Mouse (Mus musculus): Measurements from ENCODE around the gene Apom. TPM values are rescaled to one million over a fixed set of nuclear protein-coding genes. Genes with fewer than 3 reads are reported as not detected.
"Not testable (repeated sequence)": the region's sequence is repeated elsewhere in the genome, so short reads cannot be mapped to it uniquely, and the experiment has no call there.

Gene Apom
- polyA plus RNA-seq, 1 experiment from 2014 or later = 0.56 TPM

DNA sequence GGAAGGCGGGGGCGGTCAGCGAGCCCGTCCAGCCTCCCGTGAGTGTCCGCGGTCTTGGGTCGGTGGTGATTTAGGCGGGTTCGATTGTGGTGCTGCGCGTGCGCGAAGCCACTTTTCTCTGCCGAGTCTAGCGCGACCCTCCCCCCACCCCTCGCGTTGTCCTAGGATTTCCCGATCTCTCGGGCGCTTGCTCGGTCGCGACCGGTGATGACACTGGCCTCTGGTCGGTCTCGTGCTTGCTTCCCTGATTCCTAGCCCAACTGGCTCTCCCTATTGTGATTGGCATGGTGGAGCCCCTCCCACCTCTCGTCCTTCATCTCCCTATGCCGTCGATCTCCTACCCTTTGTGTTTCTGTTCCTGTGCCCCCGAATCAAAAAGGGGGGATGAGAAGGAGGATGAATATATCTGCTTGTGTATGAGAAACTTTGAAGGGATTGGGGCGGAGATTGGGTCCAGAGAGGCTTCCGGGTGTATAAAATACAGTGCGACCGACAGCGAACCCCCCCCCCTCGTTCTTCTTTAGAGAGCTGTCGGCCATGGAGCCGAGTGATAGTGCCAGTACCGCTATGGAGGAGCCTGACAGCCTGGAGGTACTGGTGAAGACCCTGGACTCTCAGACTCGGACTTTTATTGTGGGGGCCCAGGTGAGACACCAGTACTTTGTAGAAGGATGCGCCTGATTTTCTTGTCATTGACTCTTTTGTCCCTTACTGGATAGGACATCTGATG is 3.9 kb upstream of the Apom start:
- Histone ChIP-seq H3K4me2 (peak overlapping the region; percentile 88), H3K27me3 (replicated peaks) (no peaks in the 10 kb centered on the region), H3K9me3 (no peaks in the 10 kb centered on the region), H3K4me3 (peak overlapping the region; percentile 85), H3K4me1 (peaks cover 29% of the 10 kb centered on the region), H3K9ac (peak overlapping the region; percentile 77), H3K27ac (peak overlapping the region; percentile 97), H3K36me3 (replicated peaks) (peaks cover 26% of the 10 kb centered on the region)
- WGBS = under 1% methylated on average over 42 of the region's 43 CpGs
- ATAC-seq (replicated peaks) = peak; percentile 75

DNA sequence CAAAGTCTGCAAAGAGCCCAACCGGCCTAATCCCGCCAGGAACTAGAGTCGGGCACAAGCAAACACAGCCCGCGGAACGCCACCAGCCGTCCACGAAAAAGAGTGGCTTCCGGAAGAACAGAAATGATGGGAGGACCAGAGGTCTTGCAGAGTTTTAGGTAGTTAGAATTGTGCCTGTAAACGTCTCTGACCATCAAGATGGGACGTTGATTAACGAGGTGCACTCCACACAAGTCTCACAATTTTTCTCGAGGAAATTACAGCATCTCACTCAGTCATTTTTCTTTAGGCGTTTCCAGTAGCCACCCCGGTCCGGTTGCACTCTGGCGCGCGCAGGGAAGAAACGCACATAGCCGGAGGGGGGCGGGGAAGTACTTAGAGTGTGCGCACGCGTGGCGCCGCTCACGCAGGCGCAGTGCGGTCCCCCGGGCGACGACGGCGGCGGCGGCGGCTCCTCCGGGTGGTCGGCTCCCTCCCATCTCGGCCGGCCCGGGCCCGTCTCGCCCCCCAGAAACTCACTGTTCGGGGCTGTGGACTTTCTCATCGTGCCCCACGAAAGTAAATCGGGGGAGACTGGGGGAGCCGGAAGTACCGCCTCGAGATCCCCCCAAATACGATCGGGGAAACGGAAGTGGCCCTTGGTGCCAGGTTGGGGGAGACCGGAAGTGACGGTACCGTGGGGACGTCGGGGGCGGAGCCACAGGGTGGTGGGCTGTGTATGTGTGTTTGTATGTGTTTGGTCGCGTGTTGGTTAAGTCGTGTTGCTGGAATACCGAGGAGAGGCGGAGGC is 3.1 kb upstream of the Apom start, which contains the start of gene Bag6:
Gene Bag6 (plus strand): TSS at position 378 of the 790 bp plus-strand sequence.
- ATAC-seq (replicated peaks) = peak; percentile 95
- Histone ChIP-seq H3K4me2 (peak within 1 kb of the TSS; percentile 88), H3K4me3 (peak within 1 kb of the TSS; percentile 85), H3K4me1 (peaks cover 29% of the 10 kb centered on the region), H3K27me3 (replicated peaks) (no peaks in the 10 kb centered on the region), H3K27ac (peak within 1 kb of the TSS; percentile 97), H3K9ac (peak within 1 kb of the TSS; percentile 77), H3K9me3 (no peaks in the 10 kb centered on the region), H3K36me3 (replicated peaks) (peaks cover 18% of the 10 kb centered on the region)
- under 1% methylated on average over 65 of the region's 66 CpGs for WGBS

DNA sequence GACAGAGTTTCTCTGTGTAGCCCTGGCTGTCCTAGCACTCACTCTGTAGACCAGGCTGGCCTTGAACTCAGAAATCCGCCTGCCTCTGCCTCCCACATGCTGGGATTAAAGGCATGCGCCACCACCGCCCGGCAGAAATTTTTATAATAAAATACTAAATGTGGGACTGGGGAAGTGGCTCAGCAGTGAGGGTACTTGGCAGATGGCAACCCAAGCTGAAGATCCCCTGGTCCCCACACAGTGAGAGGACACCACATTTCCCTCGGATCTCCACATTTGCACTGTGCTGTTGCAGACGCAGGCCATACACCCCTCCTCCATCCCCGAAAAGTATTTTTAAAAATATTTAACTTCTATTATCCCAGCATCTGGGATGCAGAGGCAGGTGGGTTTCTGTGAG is 1.7 kb upstream of the Apom start:
- H3K4me2 ChIP-seq = no peak overlapping the region
- peaks cover 4% of the 10 kb centered on the region for H3K36me3 ChIP-seq (replicated peaks)
- no peaks in the 10 kb centered on the region for H3K27me3 ChIP-seq (replicated peaks)
- H3K9ac ChIP-seq = no peak overlapping the region
- 93% methylated on average over 7 of the region's 7 CpGs for WGBS
- no peak overlapping the region for H3K27ac ChIP-seq
- ATAC-seq (replicated peaks) = no peak
- H3K4me1 ChIP-seq = peaks cover 31% of the 10 kb centered on the region
- H3K9me3 ChIP-seq = no peaks in the 10 kb centered on the region
- no peak overlapping the region for H3K4me3 ChIP-seq

DNA sequence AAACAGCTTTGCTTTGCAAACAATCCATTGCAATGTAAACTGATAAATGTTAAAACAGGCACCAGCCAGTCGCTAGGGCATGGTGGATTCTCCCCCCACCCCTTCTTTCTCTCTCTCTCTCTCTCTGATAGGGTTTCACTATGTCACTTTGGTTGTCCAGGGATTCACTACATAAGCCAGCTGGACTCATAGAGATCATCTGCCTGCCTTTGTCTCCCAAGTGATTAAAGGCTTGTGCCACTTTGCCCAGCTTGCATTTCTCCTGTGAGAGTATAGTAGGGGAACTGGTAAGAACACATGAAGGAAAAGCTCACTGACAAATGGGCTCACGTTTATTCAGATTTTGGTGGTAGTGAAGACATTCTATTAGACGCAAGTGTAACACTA is 317 bp upstream of the Apom start:
- Histone ChIP-seq H3K27ac (no peak overlapping the region), H3K4me3 (no peak overlapping the region), H3K9me3 (no peaks in the 10 kb centered on the region), H3K36me3 (replicated peaks) (no peaks in the 10 kb centered on the region), H3K27me3 (replicated peaks) (no peaks in the 10 kb centered on the region), H3K9ac (no peak overlapping the region), H3K4me1 (peaks cover 27% of the 10 kb centered on the region), H3K4me2 (no peak overlapping the region)
- ATAC-seq (replicated peaks) = no peak
- 76% methylated on average over 3 of the region's 3 CpGs for WGBS

DNA sequence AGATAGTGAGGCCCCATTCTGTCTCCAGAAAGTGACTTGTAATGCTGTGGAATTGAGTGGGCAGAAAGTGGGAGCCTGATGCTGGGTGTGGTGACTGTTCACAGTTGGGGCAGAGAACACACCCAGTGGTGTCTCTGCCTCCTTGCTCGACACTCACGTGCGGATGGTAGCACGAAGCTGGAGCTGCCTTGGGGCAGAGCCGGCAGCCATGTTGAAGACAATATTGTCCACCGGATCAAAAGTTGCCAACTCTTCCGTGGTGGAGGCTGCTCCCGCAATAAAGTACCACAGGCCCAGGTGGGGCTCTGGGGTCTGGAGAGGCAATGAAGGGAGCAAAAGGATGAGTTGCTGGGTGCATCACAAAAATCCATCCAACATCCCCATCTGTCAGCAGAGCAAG is 812 bp downstream of the Apom start:
- Histone ChIP-seq H3K9me3 (no peaks in the 10 kb centered on the region), H3K36me3 (replicated peaks) (no peaks in the 10 kb centered on the region), H3K4me3 (no peak overlapping the region), H3K27ac (no peak overlapping the region), H3K4me2 (no peak overlapping the region), H3K27me3 (replicated peaks) (no peaks in the 10 kb centered on the region), H3K9ac (no peak overlapping the region), H3K4me1 (peaks cover 27% of the 10 kb centered on the region)
- ATAC-seq (replicated peaks) = no peak
- WGBS = 85% methylated on average over 8 of the region's 8 CpGs

DNA sequence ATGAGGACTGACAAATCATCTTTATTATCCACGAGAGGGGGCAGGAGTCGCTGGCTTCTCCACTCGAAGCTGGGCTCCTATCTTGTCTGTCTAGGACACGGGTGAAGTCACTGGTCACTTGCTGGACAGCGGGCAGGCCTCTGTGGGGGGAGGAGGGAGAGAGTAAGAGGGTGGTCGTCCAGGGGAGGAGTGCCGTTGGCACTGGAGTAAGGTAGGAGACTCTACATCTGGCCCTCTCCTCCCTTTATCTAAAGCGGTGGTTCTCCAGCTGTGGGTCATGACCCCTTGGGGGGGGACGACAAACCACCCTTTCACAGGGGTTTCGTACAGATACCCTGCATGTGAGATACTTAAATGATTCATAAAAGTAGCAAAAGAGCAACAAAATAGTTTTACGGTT is 2.9 kb downstream of the Apom start:
- Histone ChIP-seq H3K27me3 (replicated peaks) (no peaks in the 10 kb centered on the region), H3K4me2 (no peak overlapping the region), H3K4me1 (peaks cover 35% of the 10 kb centered on the region), H3K9ac (no peak overlapping the region), H3K9me3 (no peaks in the 10 kb centered on the region), H3K4me3 (no peak overlapping the region), H3K27ac (no peak overlapping the region), H3K36me3 (replicated peaks) (0 out of 2 replicates have a peak, but pooled peaks cover 3% of the 10 kb centered on the region)
- ATAC-seq (replicated peaks) = no peak
- 67% methylated on average over 11 of the region's 11 CpGs for WGBS

DNA sequence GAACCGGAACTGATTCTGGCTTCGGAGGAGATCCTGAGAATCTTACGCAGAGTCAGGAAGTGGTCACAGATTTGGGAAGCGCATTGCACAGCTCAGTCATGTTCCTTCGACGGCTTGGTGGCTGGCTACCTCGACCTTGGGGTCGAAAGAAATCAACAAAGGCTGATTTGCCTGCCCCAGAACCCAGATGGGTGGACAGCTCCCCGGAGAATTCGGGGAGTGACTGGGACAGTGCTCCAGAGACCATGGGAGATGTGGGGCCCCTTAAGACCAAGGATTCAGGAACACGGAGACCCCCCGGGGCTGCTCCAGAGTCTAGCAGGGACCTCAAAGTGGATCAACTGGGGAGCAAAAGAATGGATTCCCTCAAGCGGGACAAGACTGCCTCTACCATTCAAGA is 4.8 kb downstream of the Apom start:
- Histone ChIP-seq H3K27ac (no peak overlapping the region), H3K9me3 (no peaks in the 10 kb centered on the region), H3K4me3 (peak overlapping the region; percentile 63), H3K4me2 (peak overlapping the region; percentile 65), H3K9ac (peak overlapping the region; percentile 77; the same call in 1 of the 2 replicates), H3K4me1 (peaks cover 45% of the 10 kb centered on the region), H3K27me3 (replicated peaks) (no peaks in the 10 kb centered on the region), H3K36me3 (replicated peaks) (peaks cover 7% of the 10 kb centered on the region; the same call in 1 of the 2 replicates)
- 70% methylated on average over 13 of the region's 13 CpGs for WGBS
- no peak for ATAC-seq (replicated peaks)

DNA sequence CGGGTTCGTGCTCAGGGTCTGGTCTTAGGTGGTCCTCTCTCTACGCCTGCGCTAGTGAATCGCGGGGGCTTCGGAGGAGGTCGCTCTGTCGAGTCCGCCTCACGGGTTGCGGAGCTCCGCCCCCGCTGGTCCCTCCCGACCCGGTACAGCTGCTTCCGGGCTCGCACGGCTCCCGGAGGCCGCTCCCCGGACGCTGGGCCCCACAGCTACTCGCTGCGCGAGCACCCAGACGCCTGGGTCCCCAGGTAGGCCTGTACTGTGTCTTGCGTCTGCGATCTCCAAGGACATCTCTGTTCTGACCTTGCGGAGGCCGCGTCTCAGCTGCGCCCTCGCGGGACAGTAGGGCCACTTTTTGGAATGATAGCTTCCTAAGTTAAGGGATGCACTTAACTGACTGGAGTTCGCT is 5.6 kb downstream of the Apom start, which contains the start of gene D17H6S53E:
Gene D17H6S53E (plus strand): TSS at position 168 of the 406 bp plus-strand sequence.
- Histone ChIP-seq H3K36me3 (replicated peaks) (peaks cover 7% of the 10 kb centered on the region; the same call in 1 of the 2 replicates), H3K9me3 (no peaks in the 10 kb centered on the region), H3K9ac (peak within 1 kb of the TSS; percentile 77), H3K27ac (peak within 1 kb of the TSS; percentile 71), H3K4me1 (peaks cover 45% of the 10 kb centered on the region), H3K27me3 (replicated peaks) (no peaks in the 10 kb centered on the region), H3K4me3 (peak within 1 kb of the TSS; percentile 63), H3K4me2 (peak within 1 kb of the TSS; percentile 65)
- peak; percentile 31; the same call in 1 of the 2 replicates for ATAC-seq (replicated peaks)
- WGBS = 1% methylated on average over 36 of the region's 36 CpGs

DNA sequence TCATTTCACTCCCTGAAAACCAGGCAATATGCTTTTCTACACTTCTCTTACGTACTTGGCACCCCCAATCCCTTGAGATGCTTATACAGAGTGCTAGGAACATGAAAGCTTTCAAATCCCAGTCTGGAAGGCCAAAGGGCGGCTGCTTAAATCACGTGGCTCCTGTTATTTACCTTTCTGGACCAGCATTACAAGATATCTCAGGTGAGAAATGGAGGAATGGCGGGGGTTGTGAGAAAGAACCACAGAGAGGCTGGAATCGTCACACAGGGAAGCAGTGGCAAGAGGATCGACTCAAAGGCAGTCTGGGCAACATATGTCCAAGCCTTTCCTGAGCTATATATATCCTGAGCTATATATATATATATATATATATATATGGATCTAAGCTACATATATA is 6.3 kb downstream of the Apom start:
- Histone ChIP-seq H3K4me1 (peaks cover 46% of the 10 kb centered on the region), H3K36me3 (replicated peaks) (peaks cover 7% of the 10 kb centered on the region; the same call in 1 of the 2 replicates), H3K27me3 (replicated peaks) (no peaks in the 10 kb centered on the region), H3K4me2 (peak overlapping the region; percentile 65), H3K4me3 (peak overlapping the region; percentile 63), H3K9me3 (no peaks in the 10 kb centered on the region), H3K9ac (peak overlapping the region; percentile 77), H3K27ac (peak overlapping the region; percentile 71)
- WGBS = 32% methylated on average over 6 of the region's 6 CpGs
- ATAC-seq (replicated peaks) = no peak

DNA sequence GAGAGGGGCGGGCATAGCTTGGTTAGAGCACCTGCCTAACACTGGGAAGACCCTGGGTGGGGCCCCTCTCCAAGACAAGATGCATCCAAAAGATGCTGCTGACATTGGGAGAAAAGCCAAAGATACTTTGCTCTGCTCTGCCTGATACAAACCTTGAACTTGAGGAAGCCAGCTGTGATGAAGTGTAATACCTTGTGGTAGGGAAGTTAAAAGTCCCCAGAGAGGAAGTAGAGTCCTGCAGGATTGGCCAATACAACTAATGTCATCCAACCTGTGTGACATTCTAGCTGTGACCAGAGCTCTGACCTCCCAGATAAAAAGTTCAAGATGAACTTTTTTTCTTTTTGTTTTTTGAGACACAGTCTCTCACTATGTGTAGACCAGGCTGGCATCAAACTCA is 6.8 kb downstream of the Apom start:
- 100% methylated on average over 1 of the region's 1 CpGs for WGBS
- H3K27me3 ChIP-seq (replicated peaks) = no peaks in the 10 kb centered on the region
- H3K4me3 ChIP-seq = no peak overlapping the region
- peak overlapping the region; percentile 77; the same call in 1 of the 2 replicates for H3K9ac ChIP-seq
- no peaks in the 10 kb centered on the region for H3K9me3 ChIP-seq
- 0 out of 2 replicates have a peak overlapping the region, but pooled peaks have one; percentile 65 for H3K4me2 ChIP-seq
- no peak for ATAC-seq (replicated peaks)
- peaks cover 7% of the 10 kb centered on the region; the same call in 1 of the 2 replicates for H3K36me3 ChIP-seq (replicated peaks)
- H3K4me1 ChIP-seq = peaks cover 51% of the 10 kb centered on the region
- H3K27ac ChIP-seq = no peak overlapping the region

DNA sequence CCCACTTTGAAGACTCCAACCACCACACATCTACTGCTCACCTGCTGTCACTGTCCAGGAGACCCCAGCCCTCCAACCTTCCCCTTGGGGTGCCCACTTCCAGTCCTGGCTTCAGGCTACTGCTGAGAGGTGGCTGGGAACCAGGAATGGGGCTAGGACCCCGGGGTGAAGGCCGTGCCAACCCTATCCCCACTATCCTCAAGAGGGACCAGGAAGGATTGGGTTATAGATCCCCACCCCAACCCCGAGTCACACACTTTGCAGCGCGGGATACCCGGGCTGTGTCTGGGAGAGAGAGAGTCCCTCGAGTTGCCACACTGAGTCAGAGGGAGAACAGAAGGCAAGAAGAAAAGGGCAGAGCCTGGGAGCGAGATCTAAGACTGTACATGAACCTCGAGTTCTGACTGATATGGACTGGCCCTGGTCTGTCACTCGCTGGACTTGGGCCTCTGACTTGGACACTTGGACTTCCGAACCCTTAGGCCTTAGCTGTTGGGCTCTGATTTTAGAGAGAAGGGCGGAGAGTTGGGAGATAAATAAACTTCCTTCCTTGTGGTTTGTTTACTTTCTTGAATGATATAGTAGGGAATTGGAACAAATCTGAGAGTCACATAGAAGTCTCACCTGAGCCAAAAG is 7.5 kb downstream of the Apom start:
- H3K4me3 ChIP-seq; H3K27ac ChIP-seq; H3K9me3 ChIP-seq; H3K4me2 ChIP-seq; H3K27me3 ChIP-seq (replicated peaks); ATAC-seq (replicated peaks); H3K9ac ChIP-seq: not testable (repeated sequence)
- H3K36me3 ChIP-seq (replicated peaks) = peaks cover 10% of the 10 kb centered on the region; the same call in 1 of the 2 replicates
- H3K4me1 ChIP-seq = peaks cover 57% of the 10 kb centered on the region
- 92% methylated on average over 12 of the region's 12 CpGs for WGBS

DNA sequence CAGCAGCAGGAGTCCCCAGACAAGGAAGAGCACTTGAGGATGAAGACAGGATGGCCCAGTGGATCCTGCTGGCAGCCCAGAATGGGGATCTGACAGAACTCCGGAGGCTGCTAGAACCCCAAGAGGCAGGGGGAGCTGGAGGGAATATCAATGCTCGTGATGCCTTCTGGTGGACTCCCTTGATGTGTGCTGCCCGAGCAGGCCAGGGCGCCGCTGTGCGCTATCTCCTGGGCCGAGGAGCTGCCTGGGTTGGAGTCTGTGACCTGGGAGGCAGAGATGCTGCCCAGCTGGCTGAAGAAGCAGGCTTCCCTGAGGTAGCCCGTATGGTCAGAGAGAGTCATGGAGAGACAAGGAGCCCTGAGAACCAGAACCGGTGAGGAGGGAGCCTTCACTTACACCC is 8.6 kb downstream of the Apom start:
- peaks cover 48% of the 10 kb centered on the region for H3K4me1 ChIP-seq

More for the DNA sequence above, 8.6 kb downstream of the Apom start:
- not testable (repeated sequence) for H3K9ac ChIP-seq; H3K27me3 ChIP-seq (replicated peaks); H3K27ac ChIP-seq; H3K4me2 ChIP-seq; H3K4me3 ChIP-seq; H3K9me3 ChIP-seq; ATAC-seq (replicated peaks)
- H3K36me3 ChIP-seq (replicated peaks) = peaks cover 14% of the 10 kb centered on the region; the same call in 1 of the 2 replicates
- 93% methylated on average over 9 of the region's 9 CpGs for WGBS
